Mouse (Mus musculus): ENCODE measurements around the gene Trim2. TPM values are rescaled to one million over a fixed set of nuclear protein-coding genes. Genes with fewer than 3 reads are reported as not detected.

Gene Trim2
- polyA plus RNA-seq, 1 experiment from 2014 or later = 23.0 TPM

DNA sequence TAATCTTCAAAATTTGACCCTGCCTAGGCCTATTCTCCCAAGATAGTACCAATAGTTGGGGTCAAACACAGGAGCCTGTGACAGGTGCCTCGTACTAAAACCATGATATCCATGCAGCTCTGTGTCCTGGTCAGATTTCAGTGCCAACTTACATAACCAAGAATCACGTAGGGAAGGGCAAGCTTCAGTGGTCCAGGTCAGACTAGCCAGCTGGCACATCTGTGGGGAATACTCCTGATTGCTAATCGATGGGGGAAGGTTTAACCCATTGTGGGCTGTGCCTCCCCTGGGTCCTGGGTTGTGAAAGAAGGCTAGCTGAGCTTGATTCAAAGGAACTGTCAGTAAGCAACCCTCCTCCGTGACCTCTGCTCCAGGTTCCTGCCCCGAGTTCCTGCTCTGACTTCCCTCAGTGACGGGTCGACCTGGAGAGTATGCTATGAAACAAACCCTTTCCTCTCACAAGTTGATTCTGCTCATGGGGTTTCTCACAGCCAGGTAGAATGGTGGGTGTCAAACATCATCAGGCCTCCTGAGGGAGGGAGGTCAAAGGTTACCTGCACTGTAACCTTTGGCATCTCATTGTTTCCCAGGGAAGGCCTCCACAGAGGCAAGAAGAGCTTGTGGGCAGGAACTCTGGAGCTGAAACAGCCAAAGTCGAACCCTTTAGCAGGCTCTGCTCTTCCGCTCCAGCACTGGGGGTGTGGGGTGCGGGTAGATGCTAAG lies 34.2 kb downstream of the Trim2 start:
- H3K27ac ChIP-seq = no peak overlapping the region
- no peaks in the 10 kb centered on the region for H3K27me3 ChIP-seq (ENCODE audit: insufficient read depth, low read length)
- 77% methylated on average over 10 of the region's 10 CpGs for WGBS
- no peak overlapping the region for H3K4me2 ChIP-seq (ENCODE audit: low read length)
- ATAC-seq (replicated peaks; ENCODE audit: low FRiP score, low read depth) = no peak
- no peak for DNase-seq (ENCODE audit: low spot score)
- no peak overlapping the region for H3K4me3 ChIP-seq (replicated peaks; ENCODE audit: low read depth, low read length)
- H3K36me3 ChIP-seq (ENCODE audit: insufficient read depth, low read length) = no peaks in the 10 kb centered on the region
- no peak overlapping the region for H3K9ac ChIP-seq (ENCODE audit: low read depth, low read length)
- no peaks in the 10 kb centered on the region for H3K9me3 ChIP-seq (replicated peaks; ENCODE audit: low read length)
- H3K4me1 ChIP-seq (replicated peaks; ENCODE audit: insufficient read depth, low read length) = peaks cover 5% of the 10 kb centered on the region; the same call in 1 of the 2 replicates
- no peak for TF ChIP-seq CTCF (IDR thresholded peaks at IDR 0.05; ENCODE audit: low read depth)

GRCm38 (mm10) chr3:84271794-84272193 lies 34.9 kb downstream of the Trim2 start:
- DNase-seq (ENCODE audit: low spot score) = no peak
- H3K9me3 ChIP-seq (replicated peaks; ENCODE audit: low read length) = no peaks in the 10 kb centered on the region
- no peak overlapping the region for H3K4me3 ChIP-seq (replicated peaks; ENCODE audit: low read depth, low read length)
- no peak overlapping the region for H3K9ac ChIP-seq (ENCODE audit: low read depth, low read length)
- H3K36me3 ChIP-seq (ENCODE audit: insufficient read depth, low read length) = no peaks in the 10 kb centered on the region
- no peak for ATAC-seq (replicated peaks; ENCODE audit: low FRiP score, low read depth)
- TF ChIP-seq CTCF (IDR thresholded peaks at IDR 0.05; ENCODE audit: low read depth) = no peak
- H3K27ac ChIP-seq = no peak overlapping the region
- 87% methylated on average over 10 of the region's 10 CpGs for WGBS
- H3K4me2 ChIP-seq (ENCODE audit: low read length) = no peak overlapping the region
- H3K4me1 ChIP-seq (replicated peaks; ENCODE audit: insufficient read depth, low read length) = peaks cover 5% of the 10 kb centered on the region; the same call in 1 of the 2 replicates
- no peaks in the 10 kb centered on the region for H3K27me3 ChIP-seq (ENCODE audit: insufficient read depth, low read length)

DNA sequence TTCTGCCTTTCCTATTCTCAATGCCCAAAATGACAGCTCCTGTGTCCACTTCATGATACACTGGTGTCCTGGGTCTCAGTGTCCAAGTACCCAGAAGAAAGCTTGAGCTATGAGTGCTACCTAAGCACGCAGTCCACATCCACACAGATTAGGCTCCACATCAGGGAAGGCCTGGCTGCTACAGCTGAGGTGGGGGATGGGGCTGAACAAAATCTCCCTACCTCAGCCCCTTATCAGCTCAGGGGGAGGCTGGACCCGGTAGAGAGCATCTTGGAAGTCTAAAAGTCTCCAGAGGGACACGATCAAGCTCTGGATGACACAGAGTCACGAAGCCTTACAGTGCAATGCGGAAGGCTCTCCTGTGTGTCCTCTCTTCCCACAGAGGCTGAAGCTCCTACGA lies 35.6 kb downstream of the Trim2 start:
- Histone ChIP-seq H3K4me2 (ENCODE audit: low read length) (0 out of 2 replicates have a peak overlapping the region, but pooled peaks have one; percentile 42), H3K9ac (ENCODE audit: low read depth, low read length) (no peak overlapping the region), H3K4me3 (replicated peaks; ENCODE audit: low read depth, low read length) (no peak overlapping the region), H3K4me1 (replicated peaks; ENCODE audit: insufficient read depth, low read length) (peaks cover 5% of the 10 kb centered on the region; the same call in 1 of the 2 replicates), H3K27ac (peak overlapping the region; percentile 83), H3K9me3 (replicated peaks; ENCODE audit: low read length) (no peaks in the 10 kb centered on the region), H3K36me3 (ENCODE audit: insufficient read depth, low read length) (no peaks in the 10 kb centered on the region), H3K27me3 (ENCODE audit: insufficient read depth, low read length) (no peaks in the 10 kb centered on the region)
- ATAC-seq (replicated peaks; ENCODE audit: low FRiP score, low read depth) = no peak
- no peak for TF ChIP-seq CTCF (IDR thresholded peaks at IDR 0.05; ENCODE audit: low read depth)
- 49% methylated on average over 6 of the region's 6 CpGs for WGBS
- no peak for DNase-seq (ENCODE audit: low spot score)

DNA sequence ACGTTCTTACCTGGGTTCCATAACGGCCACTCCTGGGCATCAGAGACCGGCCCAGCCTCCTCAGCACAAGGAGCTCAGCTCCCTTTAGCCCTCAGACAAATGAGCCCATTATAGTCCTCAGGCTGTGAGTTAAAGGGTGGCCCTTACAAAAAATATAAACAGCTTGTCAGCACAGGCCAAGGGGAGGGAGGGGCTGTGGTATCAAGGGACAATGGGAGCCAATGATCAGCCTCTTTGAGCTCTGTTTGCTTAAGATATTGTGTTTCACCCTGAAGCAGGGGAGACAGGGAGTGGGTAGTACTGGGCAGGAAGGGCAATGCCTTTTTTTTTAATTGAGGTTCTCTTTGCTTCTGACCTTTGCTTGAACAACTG lies 36.1 kb downstream of the Trim2 start:
- Histone ChIP-seq H3K4me2 (ENCODE audit: low read length) (peak overlapping the region; percentile 42), H3K4me1 (replicated peaks; ENCODE audit: insufficient read depth, low read length) (peaks cover 5% of the 10 kb centered on the region; the same call in 1 of the 2 replicates), H3K27me3 (ENCODE audit: insufficient read depth, low read length) (no peaks in the 10 kb centered on the region), H3K36me3 (ENCODE audit: insufficient read depth, low read length) (no peaks in the 10 kb centered on the region), H3K9ac (ENCODE audit: low read depth, low read length) (0 out of 2 replicates have a peak overlapping the region, but pooled peaks have one; percentile 36), H3K27ac (peak overlapping the region; percentile 83), H3K9me3 (replicated peaks; ENCODE audit: low read length) (no peaks in the 10 kb centered on the region), H3K4me3 (replicated peaks; ENCODE audit: low read depth, low read length) (peak overlapping the region; percentile 23)
- peak; percentile 86 for DNase-seq (ENCODE audit: low spot score)
- no peak for TF ChIP-seq CTCF (IDR thresholded peaks at IDR 0.05; ENCODE audit: low read depth)
- peak; percentile 68 for ATAC-seq (replicated peaks; ENCODE audit: low FRiP score, low read depth)
- 1% methylated on average over 3 of the region's 3 CpGs for WGBS

- Histone ChIP-seq H3K27me3 (ENCODE audit: insufficient read depth, low read length) (no peaks in the 10 kb centered on the region), H3K4me1 (replicated peaks; ENCODE audit: insufficient read depth, low read length) (peaks cover 5% of the 10 kb centered on the region; the same call in 1 of the 2 replicates), H3K4me2 (ENCODE audit: low read length) (peak overlapping the region; percentile 42), H3K27ac (peak overlapping the region; percentile 83), H3K9me3 (replicated peaks; ENCODE audit: low read length) (no peaks in the 10 kb centered on the region), H3K9ac (ENCODE audit: low read depth, low read length) (0 out of 2 replicates have a peak overlapping the region, but pooled peaks have one; percentile 36), H3K4me3 (replicated peaks; ENCODE audit: low read depth, low read length) (peak overlapping the region; percentile 23), H3K36me3 (ENCODE audit: insufficient read depth, low read length) (no peaks in the 10 kb centered on the region)
- WGBS = 3% methylated on average over 13 of the region's 13 CpGs
- TF ChIP-seq CTCF (IDR thresholded peaks at IDR 0.05; ENCODE audit: low read depth) = no peak
- DNase-seq (ENCODE audit: low spot score) (peak; percentile 72), ATAC-seq (replicated peaks; ENCODE audit: low FRiP score, low read depth) (peak; percentile 67)
Observed at GRCm38 (mm10) chr3:84269987-84270623, 36.6 kb downstream of the Trim2 start.

- no peak overlapping the region for H3K4me3 ChIP-seq (replicated peaks; ENCODE audit: low read depth, low read length)
- peaks cover 5% of the 10 kb centered on the region; the same call in 1 of the 2 replicates for H3K4me1 ChIP-seq (replicated peaks; ENCODE audit: insufficient read depth, low read length)
- no peaks in the 10 kb centered on the region for H3K27me3 ChIP-seq (ENCODE audit: insufficient read depth, low read length)
- no peaks in the 10 kb centered on the region for H3K9me3 ChIP-seq (replicated peaks; ENCODE audit: low read length)
- H3K36me3 ChIP-seq (ENCODE audit: insufficient read depth, low read length) = no peaks in the 10 kb centered on the region
- H3K4me2 ChIP-seq (ENCODE audit: low read length) = peak overlapping the region; percentile 42
- ATAC-seq (replicated peaks; ENCODE audit: low FRiP score, low read depth) = no peak
- WGBS = 31% methylated on average over 3 of the region's 3 CpGs
- peak; percentile 62 for TF ChIP-seq CTCF (IDR thresholded peaks at IDR 0.05; ENCODE audit: low read depth)
- no peak overlapping the region for H3K27ac ChIP-seq
- no peak for DNase-seq (ENCODE audit: low spot score)
- H3K9ac ChIP-seq (ENCODE audit: low read depth, low read length) = no peak overlapping the region
Observed at GRCm38 (mm10) chr3:84268434-84268833, 38.2 kb downstream of the Trim2 start.

Measured in kidney, postnatal 0 days (tissue).